Mouse (Mus musculus) stomach, embryonic 16.5 days (tissue): ENCODE data around the gene Actr6. TPM values are rescaled to one million over a fixed set of nuclear protein-coding genes. Genes with fewer than 3 reads are reported as not detected.
"Not testable (repeated sequence)": the region's sequence is repeated elsewhere in the genome, so short reads cannot be mapped to it uniquely, and the experiment has no call there.

Experiments used
- ATAC-seq: fragments of 200-750 bp; cut with Nextera tagmentation; 2 replicates; pipeline ENCODE4 v1.8.0; 2017; ENCODE audit warnings: moderate number of reproducible peaks, moderate TSS enrichment; ENCODE audit not compliant: insufficient read depth, low FRiP score
- H3K27ac ChIP-seq: fragments of 300-500 bp; sonication (generic); 2 replicates; pipeline ENCODE4 v1.5.1; 2014; ENCODE audit warnings: low read length
- H3K27me3 ChIP-seq: fragments of 300-500 bp; sonication (generic); 2 replicates; pipeline ENCODE4 v1.6.1; 2014; ENCODE audit warnings: low read length, control low read depth, mixed read lengths; ENCODE audit not compliant: control insufficient read depth, insufficient read depth
- H3K36me3 ChIP-seq: fragments of 300-500 bp; sonication (generic); 2 replicates; pipeline ENCODE4 v1.6.1; 2014; ENCODE audit warnings: low read length; ENCODE audit not compliant: control insufficient read depth, insufficient read depth
- H3K4me1 ChIP-seq: fragments of 300-500 bp; sonication (generic); 2 replicates; pipeline ENCODE4 v1.6.1; 2014; ENCODE audit warnings: low read length, control low read depth, mixed read lengths; ENCODE audit not compliant: control insufficient read depth, insufficient read depth
- H3K4me2 ChIP-seq: fragments of 300-500 bp; sonication (generic); 2 replicates; pipeline ENCODE4 v1.6.1; 2014; ENCODE audit warnings: low read depth, low read length, mixed read lengths
- H3K4me3 ChIP-seq: fragments of 300-500 bp; sonication (generic); replicated peaks from 2 replicates; pipeline ENCODE4 v1.5.1; 2014; ENCODE audit warnings: mild to moderate bottlenecking, low read length
- H3K9ac ChIP-seq: fragments of 300-500 bp; sonication (generic); 2 replicates; pipeline ENCODE4 v1.6.1; 2014; ENCODE audit warnings: low read length
- H3K9me3 ChIP-seq: fragments of 300-500 bp; sonication (generic); replicated peaks from 2 replicates; pipeline ENCODE4 v1.6.1; 2016; ENCODE audit warnings: low read length, control low read depth; ENCODE audit not compliant: control insufficient read depth
- WGBS: fragments of 180-500 bp; shearing (Covaris S2); extraction: QIAGEN DNeasy Blood & Tissue Kit; methylation state at CpG from one replicate; pipeline ENCODE4 v1.1.7; 2014; 5-methylcytosine and 5-hydroxymethylcytosine counted together
- polyA plus RNA-seq: library from polyadenylated mRNA; unstranded; fragments of >200 nt; fragmentation: Nextera tagmentation; extraction: Ambion mirVana; gene quantifications from 2 replicates; pipeline ENCODE4 v1.2.1, GENCODE M21; 2015

The Actr6 gene
- polyA plus RNA-seq, 1 experiment from 2014 or later: 30.3 TPM

DNA sequence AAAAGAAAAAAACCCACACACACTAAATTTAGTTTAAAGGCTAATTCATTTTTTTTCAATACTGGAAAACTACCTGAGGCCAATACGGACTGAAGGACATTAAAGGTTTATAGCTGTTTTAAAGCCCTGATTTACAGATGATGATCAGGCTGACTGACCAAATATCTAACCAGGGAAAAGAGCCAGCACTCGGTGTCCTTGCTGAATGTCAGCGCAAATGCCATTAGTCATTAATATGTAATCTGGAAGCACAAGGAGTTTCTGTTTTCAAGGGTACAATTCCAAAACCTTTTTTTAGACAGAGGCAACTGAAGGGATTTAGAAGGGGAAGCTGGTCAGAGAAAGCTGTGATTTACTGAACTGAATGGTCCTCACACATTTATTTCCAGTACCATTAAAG is 11.3 kb downstream of the Actr6 start:
- Histone ChIP-seq H3K4me1 (no peaks in the 10 kb centered on the region), H3K9ac (no peak overlapping the region), H3K36me3 (peaks cover 14% of the 10 kb centered on the region; the same call in 1 of the 2 replicates), H3K4me3 (no peak overlapping the region), H3K27ac (no peak overlapping the region), H3K4me2 (no peak overlapping the region), H3K9me3 (no peaks in the 10 kb centered on the region), H3K27me3 (no peaks in the 10 kb centered on the region)
- ATAC-seq: no peak
- WGBS: 79% methylated on average over 3 of the region's 3 CpGs

DNA sequence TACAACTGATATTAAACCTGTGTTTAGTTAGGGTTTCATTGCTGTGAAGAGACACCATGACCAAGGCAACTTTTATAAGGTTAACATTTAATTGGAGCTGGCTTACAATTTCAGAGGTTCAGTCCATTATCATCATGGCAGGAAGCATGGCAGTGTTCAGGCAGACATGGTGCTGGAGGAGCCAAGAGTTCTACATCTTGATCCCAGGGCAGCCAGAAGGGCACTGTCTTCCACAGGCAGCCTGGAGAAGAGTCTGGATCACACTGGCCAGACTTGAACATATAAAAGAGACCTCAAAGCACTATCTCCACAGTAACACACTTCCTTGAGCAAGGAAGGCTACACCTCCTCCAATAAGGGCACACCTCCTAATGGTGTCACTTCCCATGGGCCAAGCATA is 11.8 kb downstream of the Actr6 start:
- H3K9ac ChIP-seq: no peak overlapping the region
- no peak for ATAC-seq
- no peak overlapping the region for H3K4me3 ChIP-seq

DNA sequence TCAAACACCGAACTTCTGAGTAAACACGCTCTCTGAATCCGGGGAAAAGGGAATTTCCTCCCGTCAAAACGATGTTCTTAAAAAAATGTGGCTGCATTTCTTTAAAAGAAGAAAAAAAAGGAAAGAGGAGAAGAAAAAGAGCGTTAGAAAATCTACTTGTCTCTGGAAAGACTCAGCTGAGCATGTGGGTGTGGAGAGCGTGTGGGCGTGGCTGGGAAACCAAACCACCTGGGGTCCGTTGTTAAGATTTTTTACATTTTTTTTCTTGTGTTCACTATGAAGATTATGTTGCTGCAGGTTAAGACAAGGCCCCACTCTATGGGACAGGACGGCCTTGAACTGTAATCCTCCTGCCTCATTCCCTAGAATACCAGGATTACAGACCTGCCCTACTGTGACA is 17.2 kb downstream of the Actr6 start:
- Histone ChIP-seq H3K4me3 (no peak overlapping the region), H3K27me3 (no peaks in the 10 kb centered on the region), H3K4me1 (no peaks in the 10 kb centered on the region), H3K27ac (no peak overlapping the region), H3K9ac (no peak overlapping the region), H3K36me3 (peaks cover 9% of the 10 kb centered on the region; the same call in 1 of the 2 replicates), H3K9me3 (no peaks in the 10 kb centered on the region; the same call in 1 of the 2 replicates), H3K4me2 (no peak overlapping the region)
- no peak for ATAC-seq
- WGBS: 70% methylated on average over 10 of the region's 10 CpGs

More for the DNA sequence above, 11.8 kb downstream of the Actr6 start:
- no peaks in the 10 kb centered on the region for H3K9me3 ChIP-seq
- no peak overlapping the region for H3K27ac ChIP-seq
- peaks cover 12% of the 10 kb centered on the region; the same call in 1 of the 2 replicates for H3K36me3 ChIP-seq
- H3K4me2 ChIP-seq: no peak overlapping the region
- no peaks in the 10 kb centered on the region for H3K4me1 ChIP-seq
- no peaks in the 10 kb centered on the region for H3K27me3 ChIP-seq

DNA sequence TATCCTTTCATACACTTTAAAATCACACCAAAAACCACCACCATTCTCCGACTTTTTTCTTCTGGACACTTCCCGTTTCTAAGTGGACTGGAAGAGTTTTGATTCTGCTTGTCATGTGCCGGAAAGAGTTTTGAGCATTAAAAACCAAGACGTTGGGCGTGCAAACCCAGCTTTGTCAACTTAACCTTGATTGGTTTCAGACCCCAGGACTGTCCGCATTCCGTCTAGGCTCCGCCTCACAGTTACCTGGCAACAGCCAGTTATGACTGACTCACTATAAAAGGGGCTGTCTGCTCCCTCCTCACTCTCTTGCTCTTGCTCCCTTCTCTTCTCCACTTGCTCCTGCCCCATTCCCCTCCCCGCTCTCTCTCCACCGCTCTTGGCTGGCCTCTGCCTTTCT is 23.4 kb downstream of the Actr6 start:
- H3K27me3 ChIP-seq: no peaks in the 10 kb centered on the region
- H3K4me2 ChIP-seq: peak overlapping the region; percentile 45
- H3K36me3 ChIP-seq: peaks cover 9% of the 10 kb centered on the region; the same call in 1 of the 2 replicates
- no peaks in the 10 kb centered on the region; the same call in 1 of the 2 replicates for H3K9me3 ChIP-seq
- no peak overlapping the region; the same call in 1 of the 2 replicates for H3K9ac ChIP-seq
- no peaks in the 10 kb centered on the region for H3K4me1 ChIP-seq
- H3K4me3 ChIP-seq: peak overlapping the region; percentile 19
- peak; percentile 75; the same call in 1 of the 2 replicates for ATAC-seq
- no peak overlapping the region for H3K27ac ChIP-seq
- WGBS: 28% methylated on average over 10 of the region's 10 CpGs

DNA sequence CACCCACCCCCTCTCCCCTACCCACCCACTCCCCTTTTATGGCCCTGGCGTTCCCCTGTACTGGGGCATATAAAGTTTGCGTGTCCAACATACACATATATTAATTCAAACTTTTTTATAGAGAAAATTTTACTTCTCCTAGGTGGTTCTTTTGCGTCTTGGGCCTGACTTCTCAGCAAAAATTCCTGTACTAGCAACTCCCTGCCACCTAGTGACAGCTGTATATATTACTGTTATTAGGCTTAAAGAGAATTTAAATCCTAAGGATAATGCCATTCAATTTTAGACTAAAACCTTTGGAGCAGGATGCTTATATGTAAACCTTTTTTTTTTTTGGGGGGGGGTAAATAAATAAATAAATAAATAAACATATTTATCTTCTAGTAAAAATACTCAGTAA is 24.7 kb downstream of the Actr6 start:
- ATAC-seq: no peak
- H3K27ac ChIP-seq: no peak overlapping the region
- 78% methylated on average over 3 of the region's 3 CpGs for WGBS

DNA sequence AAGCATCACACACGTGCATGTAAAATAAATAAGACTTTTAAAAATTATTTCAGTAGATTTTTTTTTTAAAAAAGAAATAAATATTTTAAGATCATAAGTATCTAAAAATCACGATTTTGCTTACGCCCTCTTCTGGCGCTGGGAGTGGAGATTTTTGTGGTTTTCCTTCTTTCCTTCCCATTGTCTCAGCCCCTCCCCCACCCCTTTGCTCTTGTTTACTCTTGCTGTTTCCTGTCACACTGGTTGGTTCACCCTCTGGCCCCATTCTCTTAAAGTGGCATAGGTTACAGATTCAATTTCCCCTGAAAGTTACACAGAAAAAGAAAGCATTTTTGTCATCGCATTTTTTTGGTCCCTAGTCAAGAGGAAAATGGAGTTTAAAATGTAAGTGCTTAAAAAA is 29.1 kb downstream of the Actr6 start:
- H3K4me1 ChIP-seq: no peaks in the 10 kb centered on the region
- H3K4me2 ChIP-seq: no peak overlapping the region
- no peak for ATAC-seq
- no peaks in the 10 kb centered on the region for H3K36me3 ChIP-seq
- no peak overlapping the region for H3K9ac ChIP-seq
- 41% methylated on average over 5 of the region's 5 CpGs for WGBS
- no peaks in the 10 kb centered on the region for H3K27me3 ChIP-seq
- H3K27ac ChIP-seq: no peak overlapping the region
- H3K4me3 ChIP-seq: no peak overlapping the region
- H3K9me3 ChIP-seq: no peaks in the 10 kb centered on the region

More for the DNA sequence above, 24.7 kb downstream of the Actr6 start:
- Histone ChIP-seq H3K27me3 (no peaks in the 10 kb centered on the region), H3K4me1 (no peaks in the 10 kb centered on the region), H3K9ac (no peak overlapping the region), H3K9me3 (no peaks in the 10 kb centered on the region; the same call in 1 of the 2 replicates), H3K36me3 (peaks cover 9% of the 10 kb centered on the region; the same call in 1 of the 2 replicates), H3K4me3 (no peak overlapping the region), H3K4me2 (no peak overlapping the region)

DNA sequence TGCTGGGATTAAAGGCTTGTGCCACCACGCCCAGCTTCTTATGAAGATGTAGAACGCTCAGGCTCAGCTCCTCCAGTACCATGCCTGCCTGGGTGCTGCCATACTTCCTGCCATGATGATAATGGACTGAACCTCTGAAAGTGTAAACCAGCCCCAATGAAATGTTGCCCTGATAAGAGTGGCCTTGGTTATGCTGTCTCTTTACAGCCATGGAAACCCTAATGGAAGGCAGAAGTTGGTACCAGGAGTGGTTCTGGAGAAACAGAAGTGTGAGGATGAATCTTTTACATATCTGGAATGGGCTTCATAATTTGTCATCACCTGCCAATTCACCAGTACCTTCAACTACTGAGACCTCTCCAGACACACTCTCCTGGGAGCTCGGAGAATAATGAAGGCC is 34.1 kb downstream of the Actr6 start:
- Histone ChIP-seq H3K9ac (no peak overlapping the region), H3K36me3 (no peaks in the 10 kb centered on the region), H3K4me2 (no peak overlapping the region), H3K4me3 (no peak overlapping the region), H3K27ac (no peak overlapping the region), H3K4me1 (no peaks in the 10 kb centered on the region), H3K27me3 (no peaks in the 10 kb centered on the region), H3K9me3 (no peaks in the 10 kb centered on the region)
- WGBS: 95% methylated on average over 3 of the region's 3 CpGs
- ATAC-seq: no peak

DNA sequence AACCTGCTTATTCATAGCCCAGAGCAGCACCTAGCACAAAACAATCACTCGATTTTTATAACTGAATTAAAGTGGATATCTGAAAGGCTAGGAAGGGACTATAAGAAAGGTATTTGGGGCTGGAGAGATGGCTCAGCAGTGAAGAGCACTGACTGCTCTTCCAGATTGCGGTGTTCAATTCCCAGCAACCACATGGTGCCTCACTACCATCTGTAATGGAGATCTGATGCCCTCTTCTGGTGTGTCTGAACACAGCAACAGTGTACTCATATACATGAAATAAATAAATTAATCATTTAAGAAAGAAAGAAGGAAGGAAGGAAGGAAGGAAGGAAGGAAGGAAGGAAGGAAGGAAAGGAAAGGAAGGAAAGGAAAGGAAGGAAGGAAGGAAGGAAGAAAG is 35.8 kb downstream of the Actr6 start:
- H3K9me3 ChIP-seq, H3K27me3 ChIP-seq, H3K4me3 ChIP-seq, H3K4me1 ChIP-seq, H3K4me2 ChIP-seq, H3K36me3 ChIP-seq, ATAC-seq, H3K27ac ChIP-seq, H3K9ac ChIP-seq: not testable (repeated sequence)
- 65% methylated on average over 2 of the region's 2 CpGs for whole genome bisulfite sequencing

DNA sequence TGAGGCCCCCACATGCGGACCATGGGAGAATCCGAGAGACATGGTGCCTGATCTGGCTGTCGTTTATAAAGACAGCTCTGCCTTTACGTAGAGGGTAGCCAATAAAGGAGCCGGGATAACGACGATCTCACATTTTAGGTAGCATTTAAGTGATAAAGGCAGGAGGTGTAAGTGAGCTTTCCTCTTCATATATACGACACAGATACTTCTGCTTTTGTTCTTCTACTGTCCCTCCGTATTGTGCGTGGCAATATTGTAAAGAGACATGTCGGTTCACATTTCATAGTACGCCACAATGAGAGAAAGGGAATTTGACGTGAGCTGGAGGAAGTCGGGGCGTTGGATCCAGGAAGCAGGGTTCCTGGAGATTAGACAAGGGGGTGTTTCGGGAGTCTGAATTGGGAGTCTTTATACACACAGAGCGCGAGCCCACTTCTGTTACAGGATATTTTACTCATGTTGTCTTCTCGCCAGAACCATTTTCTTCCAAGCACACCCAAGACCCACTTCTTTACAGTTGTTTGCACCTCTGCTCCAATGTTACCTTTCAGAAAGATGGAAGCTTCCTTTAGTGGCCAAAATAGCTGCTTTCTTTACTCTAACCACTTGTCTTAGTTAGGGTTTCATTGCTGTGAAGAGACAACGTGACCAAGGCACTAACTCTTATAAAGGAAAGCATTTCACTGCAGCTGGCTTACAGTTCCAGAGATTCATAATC is 36.7 kb downstream of the Actr6 start:
- H3K27ac ChIP-seq: no peak overlapping the region
- no peaks in the 10 kb centered on the region for H3K9me3 ChIP-seq
- no peaks in the 10 kb centered on the region for H3K36me3 ChIP-seq

More for the DNA sequence above, 36.7 kb downstream of the Actr6 start:
- Histone ChIP-seq H3K4me3 (no peak overlapping the region), H3K4me1 (no peaks in the 10 kb centered on the region), H3K27me3 (no peaks in the 10 kb centered on the region), H3K4me2 (no peak overlapping the region), H3K9ac (no peak overlapping the region)
- WGBS: 78% methylated on average over 20 of the region's 20 CpGs
- ATAC-seq: no peak
